Mouse (Mus musculus) c-Kit-positive CD71-negative TER-119-negative erythroid progenitor cells, embryonic 14.5 days (primary cell): ENCODE measurements at regions not wholly inside any gene's neighbourhood (a gene's known extent, or its start where the extent isn't known, plus 50 kb on each side); places are given as distances from the start of the nearest gene placed in this dataset.

Experiments
- DNase-seq: peaks from one replicate; pipeline ENCODE4 v3.0.0-alpha.2; 2013; ENCODE audit warnings: low read depth

DNA sequence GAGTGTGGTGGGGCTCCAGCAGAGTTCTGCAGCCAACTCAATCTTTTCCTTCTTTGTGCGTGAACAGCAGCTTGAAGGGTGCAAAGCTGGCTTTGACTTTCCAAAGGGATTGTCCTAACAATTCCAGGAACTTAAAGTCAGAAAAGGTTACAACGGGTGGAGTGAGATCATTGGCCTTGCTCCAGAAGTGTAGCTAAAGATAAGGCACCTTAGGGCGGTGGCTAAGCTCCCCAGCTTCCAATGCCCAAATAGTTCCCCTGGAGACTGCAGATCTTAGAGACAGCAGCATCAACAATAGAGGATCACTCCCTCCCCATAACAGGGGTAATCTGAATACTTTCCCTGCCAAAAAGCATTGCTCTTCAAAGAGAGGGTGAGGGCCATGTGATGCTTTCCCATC is 62.3 kb upstream of the Cd93 start:
- no peak for DNase-seq

DNA sequence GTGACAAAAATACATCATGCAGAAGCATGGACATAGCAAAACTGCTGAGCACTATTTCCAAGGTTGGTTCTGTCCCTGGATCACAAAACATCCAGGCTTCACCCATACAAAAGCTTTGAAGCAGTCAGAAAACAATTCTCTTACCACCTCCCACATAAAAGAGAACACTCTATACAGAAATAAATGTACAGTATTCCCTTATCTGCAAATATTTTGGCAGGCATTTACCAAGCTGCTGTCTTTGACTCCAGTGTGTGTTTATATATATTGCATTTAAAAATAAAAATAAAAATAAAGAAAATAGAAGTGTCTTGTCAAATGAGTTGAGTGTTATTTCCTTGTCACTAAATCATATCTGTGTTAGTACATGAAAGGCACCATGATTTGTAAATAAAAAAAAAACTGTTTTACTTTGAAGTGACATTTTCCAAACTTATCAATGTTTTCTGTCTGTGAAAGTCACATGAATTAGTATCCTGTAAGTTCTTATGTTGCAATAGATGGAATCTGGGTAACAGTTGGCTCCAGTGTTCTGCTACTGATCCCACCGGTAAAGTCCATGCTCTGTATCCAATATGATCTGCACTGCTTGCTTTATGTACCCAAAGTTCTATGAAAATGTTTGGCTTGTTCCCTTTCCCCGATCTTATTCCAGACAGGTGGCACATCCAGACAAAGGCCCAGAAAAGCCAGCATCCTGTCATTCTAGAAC is 59.9 kb upstream of the Cd93 start:
- DNase-seq = no peak

DNA sequence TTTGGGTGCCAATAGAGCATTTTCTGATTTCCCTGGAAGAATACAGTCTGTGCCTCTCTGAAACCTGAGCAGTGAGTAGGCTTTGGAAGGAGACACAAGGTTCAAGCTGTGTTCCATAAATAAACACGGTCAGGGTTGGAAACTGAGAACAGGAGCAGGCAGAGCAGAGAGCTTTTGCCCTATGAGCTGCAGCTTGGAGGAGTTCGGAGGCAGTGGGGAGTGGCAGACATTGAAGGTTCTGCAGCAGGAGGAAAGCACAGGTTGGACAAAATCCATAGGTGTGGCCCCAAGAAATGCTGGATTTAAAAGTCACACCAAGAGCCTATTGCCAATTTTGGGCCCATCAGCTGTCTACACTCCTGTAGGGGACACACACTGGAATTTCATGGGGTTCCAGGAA is 59.0 kb upstream of the Cd93 start:
- no peak for DNase-seq

- DNase-seq = no peak
Measured at GRCm38 (mm10) chr2:148500235-148500936, 57.0 kb upstream of the Cd93 start.

DNA sequence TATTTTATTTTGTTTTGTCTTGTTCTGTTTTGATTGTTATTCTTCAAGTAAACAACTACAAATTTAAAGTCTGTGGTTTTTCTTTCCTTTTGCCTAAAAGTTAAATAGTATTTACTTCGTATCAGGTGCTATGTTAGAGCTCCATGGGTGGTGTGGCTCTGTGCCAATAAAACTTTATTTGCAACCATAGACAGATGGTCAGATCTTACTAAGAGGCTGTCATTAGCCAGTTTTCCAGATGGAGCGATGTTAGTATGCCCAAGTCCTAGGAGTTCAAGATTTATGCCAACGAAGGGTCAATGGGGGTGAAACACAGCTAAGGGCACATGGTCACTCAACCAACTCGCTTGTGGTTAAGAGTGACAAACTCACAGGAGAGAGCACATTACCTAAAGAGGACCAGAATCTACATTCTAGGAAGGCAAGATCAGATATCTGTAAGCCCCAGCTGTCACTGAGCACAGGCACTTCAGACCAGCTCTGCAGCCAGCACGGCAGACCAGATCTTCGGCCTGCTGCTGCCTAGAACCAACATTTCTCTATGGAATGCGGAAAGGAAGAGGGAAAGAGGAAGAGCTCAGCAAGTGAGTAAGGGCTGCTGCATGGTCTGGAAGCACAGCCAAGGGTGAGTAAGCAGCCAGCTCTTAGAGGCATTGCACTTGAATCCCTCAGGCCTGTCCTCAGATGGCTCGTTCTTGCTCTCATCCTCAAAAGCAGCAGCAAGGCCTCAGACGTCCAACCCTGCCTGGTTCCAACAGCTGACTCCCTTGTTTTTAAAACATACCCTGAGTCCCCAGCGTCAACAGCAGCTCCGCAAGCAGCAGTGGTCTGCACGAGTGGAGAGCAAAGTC is 54.3 kb upstream of the Cd93 start:
- DNase-seq = no peak

DNA sequence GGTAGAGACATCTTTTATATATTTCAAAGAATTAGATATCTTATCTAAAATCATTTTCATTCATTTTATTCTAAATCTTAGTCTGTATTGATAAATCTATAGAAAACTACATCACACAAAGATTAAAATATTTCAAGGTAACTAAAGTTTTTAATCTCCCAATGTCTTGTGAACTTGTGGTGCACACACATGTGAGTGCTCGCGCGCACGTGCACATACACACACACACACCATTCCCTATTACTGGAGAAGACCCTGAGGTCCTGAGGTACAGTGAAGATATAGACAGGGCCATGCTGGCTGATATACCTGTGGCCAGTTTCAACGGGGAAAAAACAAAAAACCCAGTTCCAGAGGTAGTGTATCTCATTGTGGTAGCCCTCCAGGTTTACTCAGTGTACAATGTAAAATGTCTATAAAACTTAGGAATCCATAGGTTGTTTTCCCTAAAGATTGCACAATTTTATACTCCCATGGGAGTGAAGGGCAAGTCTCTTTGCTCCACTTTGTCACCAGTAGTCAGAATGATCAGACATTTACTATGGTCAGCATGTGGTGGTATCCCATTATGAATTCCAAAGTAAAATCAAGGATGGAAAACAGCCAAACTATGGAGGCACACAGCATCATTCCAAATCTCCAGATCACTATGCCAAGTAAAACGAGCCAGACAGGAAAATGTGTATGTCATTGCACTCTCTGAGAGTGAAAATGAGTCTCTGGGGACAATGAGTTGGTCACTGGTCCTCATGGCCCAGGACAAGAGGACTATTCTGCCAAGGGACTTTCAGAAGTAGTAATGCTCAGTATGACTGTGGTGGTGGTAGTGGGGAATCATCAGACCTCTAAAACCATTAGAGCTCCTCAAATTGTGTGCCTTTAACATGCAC is 53.0 kb upstream of the Cd93 start:
- no peak for DNase-seq

GRCm38 (mm10) chr2:148495485-148495884 is 52.1 kb upstream of the Cd93 start:
- no peak for DNase-seq

DNA sequence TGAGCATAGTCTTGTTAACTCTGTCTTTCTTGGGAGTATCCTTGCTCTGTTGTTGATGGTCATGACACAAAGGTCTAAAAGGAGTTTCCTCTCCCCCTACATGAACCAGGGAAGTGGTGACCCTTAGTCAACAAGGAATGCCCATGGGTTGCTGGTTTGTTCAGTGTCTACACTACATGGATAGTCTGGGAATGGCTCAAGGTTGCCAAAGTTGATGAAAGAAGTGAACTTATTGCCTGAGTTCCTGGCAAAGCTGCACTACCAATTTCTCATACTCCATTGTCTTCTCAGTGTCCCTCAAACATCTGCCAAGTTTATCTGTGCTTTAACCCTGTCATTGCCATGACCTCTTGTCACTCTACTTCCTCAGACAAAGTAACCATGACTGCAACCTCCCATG is 49.9 kb upstream of the Cd93 start:
- no peak for DNase-seq
